Mouse (Mus musculus): Measurements from ENCODE around the gene Exoc3l.

- TF ChIP-seq POLR2A (IDR thresholded peaks at IDR 0.05; ENCODE audit: control insufficient read depth, low read depth, low read length): no peak
- no peak for TF ChIP-seq CTCF (IDR thresholded peaks at IDR 0.05; ENCODE audit: control insufficient read depth, insufficient read depth, insufficient replicate concordance, low read depth, low read length)
These were observed 645 bp downstream of the Exoc3l start for GRCm38 (mm10) chr8:105295256-105295655.
